In the genomic region with DNA sequence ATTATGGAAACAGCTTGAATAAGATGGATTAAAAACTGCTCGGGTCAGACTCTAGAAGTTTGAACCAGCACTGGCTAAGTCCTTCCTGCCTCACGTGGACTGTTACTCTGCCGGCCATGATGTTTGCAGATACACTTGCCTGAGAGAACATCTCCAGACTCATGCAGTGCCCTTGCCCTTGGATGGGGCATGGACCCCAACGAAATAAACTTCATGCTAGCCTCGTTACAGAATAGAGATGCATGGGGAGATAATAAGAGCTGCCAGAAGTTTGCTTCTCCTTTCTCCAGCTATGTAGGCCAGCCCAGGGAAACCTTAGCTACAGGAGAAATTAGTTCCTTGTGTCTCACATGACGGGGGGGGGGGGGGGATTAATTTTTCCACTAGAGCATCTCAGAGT, we compare ENCODE assay signal across 50 mouse cellular contexts. TPM values are rescaled to one million over a fixed set of nuclear protein-coding genes. Genes with fewer than 3 reads are reported as not detected.
"Had no signal": no experiment of that assay in that cellular context is flagged by ENCODE, and none has a peak within 500 bp of the region (broad histone marks: within the 10 kb centered on the region; RNA-seq: fewer than 3 reads in every experiment).

No protein-coding gene starts in this region.

- H3K27me3 ChIP-seq: heart, embryonic 15.5 days; hindbrain, embryonic 12.5 days; hindbrain, embryonic 13.5 days; hindbrain, embryonic 15.5 days; intestine, embryonic 15.5 days; kidney, embryonic 15.5 days had no signal

- H3K4me1 ChIP-seq: heart, embryonic 12.5 days; heart, embryonic 13.5 days; heart, embryonic 15.5 days; hindbrain, embryonic 10.5 days; hindbrain, embryonic 12.5 days; hindbrain, embryonic 13.5 days; hindbrain, embryonic 15.5 days had no signal

- H3K9ac ChIP-seq: heart, embryonic 12.5 days; heart, embryonic 13.5 days; heart, embryonic 15.5 days; hindbrain, embryonic 12.5 days; hindbrain, embryonic 13.5 days; hindbrain, embryonic 14.5 days; hindbrain, embryonic 15.5 days; intestine, embryonic 15.5 days; kidney, embryonic 15.5 days had no signal

- H3K27ac ChIP-seq: heart, embryonic 13.5 days; heart, embryonic 15.5 days; hindbrain, embryonic 10.5 days; hindbrain, embryonic 12.5 days; hindbrain, embryonic 13.5 days; hindbrain, embryonic 14.5 days; hindbrain, embryonic 15.5 days; hindbrain, postnatal 0 days; intestine, embryonic 15.5 days; kidney, embryonic 15.5 days; kidney, postnatal 0 days; layer of hippocampus, adult 2 months; left cerebral cortex, adult 2 months had no signal

- H3K9me3 ChIP-seq: heart, embryonic 12.5 days; heart, embryonic 13.5 days; heart, embryonic 15.5 days; hindbrain, embryonic 10.5 days; hindbrain, embryonic 12.5 days; hindbrain, embryonic 13.5 days; hindbrain, embryonic 15.5 days; intestine, embryonic 15.5 days; kidney, embryonic 15.5 days had no signal

- DNase-seq: heart, postnatal 10 days; heart, postnatal 14 days; heart, postnatal 36 days; heart, postnatal 4 days; kidney, adult 11 months; kidney, adult 18-20 months; kidney, adult 2 months; kidney, adult 8-10 months; kidney, adult 9 months; kidney, postnatal 10 days; kidney, postnatal 14 days; kidney, postnatal 25 days; kidney, postnatal 36 days; kidney, postnatal 4 days; layer of hippocampus, adult 9-11 months; layer of hippocampus, postnatal 36 days had no signal

- H3K36me3 ChIP-seq: heart, embryonic 12.5 days; heart, embryonic 13.5 days; heart, embryonic 15.5 days; hindbrain, embryonic 10.5 days; hindbrain, embryonic 12.5 days; hindbrain, embryonic 13.5 days; hindbrain, embryonic 15.5 days; intestine, embryonic 15.5 days; kidney, embryonic 15.5 days had no signal

- H3K4me3 ChIP-seq: heart, embryonic 12.5 days; heart, embryonic 13.5 days; heart, embryonic 15.5 days; hindbrain, embryonic 10.5 days; hindbrain, embryonic 12.5 days; hindbrain, embryonic 13.5 days; hindbrain, embryonic 15.5 days; intestine, embryonic 15.5 days; kidney, embryonic 15.5 days; layer of hippocampus, adult 2 months; left cerebral cortex, adult 2 months had no signal

RNA-seq across cellular contexts. Expression of a gene that starts 21.9 kb away (rescaled TPM):
- total RNA-seq: heart, postnatal 10 days; heart, postnatal 14 days; heart, postnatal 25 days; heart, postnatal 36 days; heart, postnatal 4 days; hematopoietic stem cell, adult 5-6 weeks; hindbrain, postnatal 0 days; layer of hippocampus, adult 18-20 months; layer of hippocampus, adult 2 months; layer of hippocampus, adult 8-10 months; layer of hippocampus, postnatal 10 days; layer of hippocampus, postnatal 14 days; layer of hippocampus, postnatal 25 days; layer of hippocampus, postnatal 36 days; left cerebral cortex, adult 18-20 months; left cerebral cortex, adult 2 months; left cerebral cortex, adult 8-10 months had no signal
- polyA plus RNA-seq: heart, embryonic 12.5 days; heart, embryonic 14.5 days; heart, embryonic 15.5 days; heart, embryonic 16.5 days; heart, postnatal 0 days; hindbrain, embryonic 10.5 days; hindbrain, embryonic 11.5 days; hindbrain, embryonic 12.5 days; hindbrain, embryonic 13.5 days; hindbrain, embryonic 14.5 days; hindbrain, embryonic 15.5 days; hindbrain, postnatal 0 days; inflammation-experienced regulatory T-cells, adult 6 months; intestine, embryonic 14.5 days; intestine, embryonic 15.5 days; intestine, embryonic 16.5 days; intestine, postnatal 0 days; kidney, adult 2 months; kidney, embryonic 14.5 days; kidney, embryonic 15.5 days; kidney, embryonic 16.5 days; large intestine, adult 2 months had no signal
